Mouse (Mus musculus): ENCODE measurements at regions not wholly inside any gene's neighbourhood (a gene's known extent, or its start where the extent isn't known, plus 50 kb on each side); places are given as distances from the start of the nearest gene placed in this dataset.

DNA sequence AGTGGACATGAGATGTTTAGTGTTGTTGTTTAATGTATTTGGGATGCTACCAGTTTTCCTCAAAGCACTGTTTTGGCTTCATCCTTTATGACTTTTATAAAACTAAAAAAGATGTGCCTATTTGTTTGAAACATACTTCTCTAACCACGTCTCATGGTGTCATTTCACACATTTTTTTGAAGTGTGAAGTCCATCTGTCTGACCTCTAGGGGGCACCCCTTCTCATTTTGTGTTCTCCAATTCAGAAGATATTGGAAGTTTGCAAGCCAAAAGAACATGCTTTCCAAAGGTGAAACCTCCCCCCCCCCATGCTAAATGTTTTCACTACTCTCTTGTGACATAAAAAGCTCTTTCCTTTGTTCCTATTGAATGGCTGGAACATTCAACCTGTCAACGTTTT, 66.2 kb upstream of the Igfbp3 start:
- TF ChIP-seq CTCF (IDR thresholded peaks at IDR 0.05; ENCODE audit: control insufficient read depth, insufficient read depth, insufficient read length), result no peak
- TF ChIP-seq FOSL1 (IDR thresholded peaks at IDR 0.05; ENCODE audit: insufficient read depth, low read length, poor library complexity, severe bottlenecking), result no peak
- no peak for TF ChIP-seq MYOD1 (IDR thresholded peaks at IDR 0.05; ENCODE audit: control insufficient read depth, insufficient read length, low read depth)
- no peak for TF ChIP-seq CEBPB (IDR thresholded peaks at IDR 0.05; ENCODE audit: low read depth)
- no peak for TF ChIP-seq USF1 (IDR thresholded peaks at IDR 0.05; ENCODE audit: low read depth)
- TF ChIP-seq MAX (IDR thresholded peaks at IDR 0.05), result no peak
